Mouse (Mus musculus): ENCODE data around the gene Lrrc73.
A peak's percentile ranks its signal among the peaks of the same experiment; 100 is the strongest.

Lrrc73 gene

GRCm38 (mm10) chr17:46262201-46262694, 8.9 kb downstream of the Lrrc73 start:
- no peak for DNase-seq (ENCODE audit: low read depth)

GRCm38 (mm10) chr17:46265502-46265901, 12.2 kb downstream of the Lrrc73 start:
- DNase-seq (ENCODE audit: low read depth), result no peak

- peak; percentile 94 for DNase-seq (ENCODE audit: low read depth)
Measured at GRCm38 (mm10) chr17:46265918-46266618, 12.7 kb downstream of the Lrrc73 start.

GRCm38 (mm10) chr17:46266986-46267385, 13.7 kb downstream of the Lrrc73 start:
- DNase-seq (ENCODE audit: low read depth), result no peak

GRCm38 (mm10) chr17:46267511-46267910, 14.2 kb downstream of the Lrrc73 start:
- no peak for DNase-seq (ENCODE audit: low read depth)

- no peak for DNase-seq (ENCODE audit: low read depth)
Measured at GRCm38 (mm10) chr17:46268026-46268720, 14.8 kb downstream of the Lrrc73 start.

- peak; percentile 59 for DNase-seq (ENCODE audit: low read depth)
Measured at GRCm38 (mm10) chr17:46269771-46270534, 16.6 kb downstream of the Lrrc73 start.

GRCm38 (mm10) chr17:46272058-46272457, 18.7 kb downstream of the Lrrc73 start:
- no peak for DNase-seq (ENCODE audit: low read depth)

- no peak for DNase-seq (ENCODE audit: low read depth)
Measured at GRCm38 (mm10) chr17:46272675-46273074, 19.3 kb downstream of the Lrrc73 start.

GRCm38 (mm10) chr17:46273803-46274236, 20.5 kb downstream of the Lrrc73 start:
- DNase-seq (ENCODE audit: low read depth), result peak; percentile 92

GRCm38 (mm10) chr17:46274465-46274864, 21.1 kb downstream of the Lrrc73 start:
- peak; percentile 58 for DNase-seq (ENCODE audit: low read depth)

- no peak for DNase-seq (ENCODE audit: low read depth)
Measured at GRCm38 (mm10) chr17:46275034-46275433, 21.7 kb downstream of the Lrrc73 start.

- DNase-seq (ENCODE audit: low read depth), result peak; percentile 60
Measured at GRCm38 (mm10) chr17:46275506-46275905, 22.2 kb downstream of the Lrrc73 start.

GRCm38 (mm10) chr17:46277586-46277985, 24.3 kb downstream of the Lrrc73 start:
- DNase-seq (ENCODE audit: low read depth), result peak; percentile 92

- DNase-seq (ENCODE audit: low read depth), result no peak
Measured at GRCm38 (mm10) chr17:46278011-46278765, 24.9 kb downstream of the Lrrc73 start.

GRCm38 (mm10) chr17:46282483-46283123, 29.3 kb downstream of the Lrrc73 start, which contains the start of gene Tjap1:
TSS of gene Tjap1 (minus strand) at chr17:46283026.
- peak; percentile 96 for DNase-seq (ENCODE audit: low read depth)

GRCm38 (mm10) chr17:46283140-46283539, 29.8 kb downstream of the Lrrc73 start:
- no peak for DNase-seq (ENCODE audit: low read depth)

- DNase-seq (ENCODE audit: low read depth), result no peak
Measured at GRCm38 (mm10) chr17:46283911-46284310, 30.6 kb downstream of the Lrrc73 start.

- no peak for DNase-seq (ENCODE audit: low read depth)
Measured at GRCm38 (mm10) chr17:46284653-46285052, 31.3 kb downstream of the Lrrc73 start.

- DNase-seq (ENCODE audit: low read depth), result no peak
Measured at GRCm38 (mm10) chr17:46285407-46285806, 32.1 kb downstream of the Lrrc73 start.

- DNase-seq (ENCODE audit: low read depth), result peak; percentile 74
Measured at GRCm38 (mm10) chr17:46287678-46288095, 34.4 kb downstream of the Lrrc73 start.

Measured in NIH3T3 (cell line).